Mouse (Mus musculus): Measurements from ENCODE around the gene Lgals4.
"Not testable (repeated sequence)": the region's sequence is repeated elsewhere in the genome, so short reads cannot be mapped to it uniquely, and the experiment has no call there.

The Lgals4 gene

DNA sequence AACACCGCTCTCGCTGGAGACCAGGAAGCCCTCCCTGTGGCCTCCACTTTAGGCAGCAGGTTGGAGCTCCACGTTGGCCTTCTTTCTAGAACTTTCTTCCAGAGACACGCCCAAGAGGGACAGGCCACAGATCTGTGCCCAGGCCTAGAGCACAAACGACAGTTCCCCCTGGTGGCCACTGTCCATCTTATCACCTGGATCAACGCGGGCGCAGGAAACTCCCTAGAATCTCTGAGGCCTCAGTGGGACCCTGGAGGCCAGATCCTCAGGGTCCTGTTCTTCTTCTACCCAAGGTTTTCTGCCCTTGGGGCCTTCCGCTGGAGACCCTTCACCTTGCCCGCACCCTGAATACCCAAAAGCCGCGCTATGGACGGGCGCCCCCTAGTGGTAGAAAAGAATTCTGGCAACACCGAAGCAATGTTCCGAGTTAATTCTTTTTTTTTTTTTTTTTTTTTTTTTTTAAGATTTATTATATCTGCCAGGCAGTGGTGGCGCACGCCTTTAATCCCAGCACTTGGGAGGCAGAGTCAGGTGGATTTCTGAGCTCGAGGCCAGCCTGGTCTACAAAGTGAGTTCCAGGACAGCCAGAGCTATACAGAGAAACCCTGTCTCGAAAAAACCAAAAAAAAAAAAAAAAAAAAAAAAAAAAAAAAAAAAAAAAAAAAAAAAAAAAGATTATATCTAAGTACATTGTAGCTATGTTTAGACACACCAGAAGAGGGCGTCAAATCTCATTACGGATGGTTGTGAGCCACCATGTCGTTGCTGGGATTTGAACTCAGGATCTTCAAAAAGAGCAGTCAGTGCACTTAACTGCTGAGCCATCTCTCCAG, 34.1 kb downstream of the Lgals4 start:
- DNase-seq: peak; percentile 86

DNA sequence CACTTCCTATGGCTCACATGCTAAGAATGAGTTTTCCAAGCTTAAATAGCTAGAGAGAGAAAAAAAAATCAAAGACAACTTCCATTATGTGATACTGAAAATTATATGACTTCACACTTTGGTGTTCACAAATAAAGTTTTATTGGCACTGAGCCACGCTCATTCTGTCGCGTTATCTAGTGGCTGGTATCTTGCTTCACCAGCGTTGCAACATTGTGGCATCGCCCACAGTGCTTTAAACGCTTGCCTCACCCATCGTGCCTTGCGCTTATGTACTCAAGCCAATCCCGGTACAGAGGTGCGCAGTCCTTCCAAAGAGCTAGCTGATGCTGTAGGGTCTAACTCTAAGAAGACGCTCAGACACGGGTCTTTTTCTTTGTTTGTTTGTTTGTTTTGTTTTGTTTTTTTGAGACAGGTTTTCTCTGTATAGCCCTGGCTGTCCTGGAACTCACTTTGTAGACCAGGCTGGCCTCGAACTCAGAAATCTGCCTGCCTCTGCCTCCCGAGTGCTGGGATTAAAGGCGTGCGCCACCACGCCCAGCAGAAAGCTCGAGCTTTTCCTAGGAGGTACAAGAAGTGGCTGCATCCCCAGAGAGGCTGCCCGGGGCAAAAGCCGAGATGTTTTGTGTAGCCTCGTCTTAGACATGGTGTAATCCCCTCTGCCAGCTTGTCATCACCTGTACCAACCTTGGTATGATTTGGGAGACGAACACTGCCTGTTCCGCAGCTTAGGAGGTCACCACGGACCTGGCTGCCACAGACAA, 37.4 kb downstream of the Lgals4 start:
- DNase-seq: no peak

DNA sequence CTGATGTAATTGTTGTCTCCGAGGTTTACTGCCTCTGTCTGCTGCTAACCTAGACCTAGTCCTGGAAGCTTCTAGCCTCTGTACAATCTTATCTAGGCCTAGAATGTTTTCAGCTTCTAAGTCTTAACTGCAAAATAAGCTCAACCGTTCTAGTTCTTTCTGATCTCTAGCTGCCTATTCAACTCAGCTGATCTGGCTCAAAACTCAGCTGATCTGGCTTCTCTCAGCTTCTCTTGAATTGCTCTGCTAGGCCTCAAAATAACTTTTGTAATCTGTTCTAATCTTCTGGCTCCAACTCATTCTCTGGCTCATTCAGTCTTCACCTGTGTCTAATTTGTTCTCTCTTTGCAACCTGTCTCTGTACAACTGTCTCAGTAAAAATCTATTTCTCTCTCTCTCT, 40.9 kb downstream of the Lgals4 start:
- no peak for DNase-seq

DNA sequence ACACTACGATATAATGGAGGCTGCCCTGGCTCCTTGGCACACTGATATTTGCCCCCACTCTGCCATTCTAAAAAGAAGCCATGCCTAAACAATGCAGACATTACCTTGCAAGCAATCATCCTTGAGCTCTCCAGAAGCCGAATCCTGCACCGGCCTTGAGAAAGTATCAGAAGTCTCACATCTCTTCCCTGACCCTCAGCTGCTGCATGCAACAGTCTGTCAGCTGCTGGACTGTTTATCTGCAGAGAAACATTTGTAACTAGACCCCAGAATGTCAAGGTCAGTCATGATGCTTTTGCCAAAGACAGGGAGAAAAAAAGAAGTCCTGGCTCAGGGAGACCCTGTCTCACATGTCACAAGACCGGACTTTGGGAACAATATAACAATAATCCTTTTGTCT, 42.4 kb downstream of the Lgals4 start:
- DNase-seq: no peak

DNA sequence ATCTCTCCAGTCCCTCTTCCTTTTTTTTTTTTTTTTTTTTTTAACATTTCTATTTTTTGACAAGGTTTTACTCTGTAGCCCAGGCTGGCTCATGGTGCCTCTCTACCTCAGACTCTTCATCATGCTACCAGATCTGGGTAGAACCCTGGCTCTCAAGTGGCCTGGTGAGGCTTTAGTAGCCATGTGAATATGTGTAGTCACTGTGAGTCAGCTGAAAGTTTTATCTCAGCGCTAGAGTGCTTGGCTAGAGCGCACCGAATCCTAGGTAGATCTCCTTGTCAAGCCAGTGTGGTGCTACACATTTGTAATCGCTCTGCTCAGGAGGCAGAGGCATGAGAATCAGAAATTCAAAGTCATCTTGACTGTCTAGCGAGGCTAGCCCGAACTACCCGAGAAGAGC, 43.5 kb downstream of the Lgals4 start:
- DNase-seq: no peak

DNA sequence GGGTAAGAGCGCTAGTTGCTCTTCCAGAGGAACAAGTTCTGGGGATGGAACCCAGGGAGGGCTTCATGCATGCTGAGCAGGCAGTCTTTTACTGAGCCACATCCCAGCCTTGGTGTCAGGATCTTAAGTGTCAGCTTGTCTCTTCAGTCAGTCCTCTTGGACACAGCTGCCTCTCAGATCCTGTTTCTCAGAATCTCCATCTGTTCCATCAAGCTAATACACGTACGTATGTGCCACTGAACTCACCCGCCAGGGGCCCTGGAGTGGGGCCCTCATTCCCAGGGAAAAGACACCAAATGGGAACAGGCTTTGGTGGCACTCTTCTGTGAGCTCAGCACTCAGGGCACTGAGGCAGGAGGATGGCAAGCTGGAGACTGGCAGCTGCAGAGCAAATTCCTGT, 44.2 kb downstream of the Lgals4 start:
- no peak for DNase-seq

DNA sequence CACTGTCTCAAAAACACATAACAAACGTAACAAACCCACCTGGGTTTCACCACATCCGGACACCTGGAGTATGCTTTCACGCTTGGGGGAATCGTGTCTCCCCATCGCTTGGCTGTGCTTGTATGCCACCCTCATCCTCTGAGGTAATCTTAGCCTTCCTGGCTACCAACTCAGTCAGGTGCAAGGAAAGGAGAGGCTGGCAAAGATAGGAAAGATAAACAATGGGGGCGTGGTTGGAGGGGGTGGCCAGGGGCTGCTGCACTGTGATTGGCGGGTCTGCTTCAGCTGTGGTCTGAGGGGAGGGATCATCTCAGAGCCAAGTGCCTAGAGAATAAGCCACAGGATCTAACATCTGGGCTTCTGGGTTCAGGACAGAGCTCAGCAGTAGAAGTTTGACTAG, 46.0 kb downstream of the Lgals4 start:
- no peak for DNase-seq

DNA sequence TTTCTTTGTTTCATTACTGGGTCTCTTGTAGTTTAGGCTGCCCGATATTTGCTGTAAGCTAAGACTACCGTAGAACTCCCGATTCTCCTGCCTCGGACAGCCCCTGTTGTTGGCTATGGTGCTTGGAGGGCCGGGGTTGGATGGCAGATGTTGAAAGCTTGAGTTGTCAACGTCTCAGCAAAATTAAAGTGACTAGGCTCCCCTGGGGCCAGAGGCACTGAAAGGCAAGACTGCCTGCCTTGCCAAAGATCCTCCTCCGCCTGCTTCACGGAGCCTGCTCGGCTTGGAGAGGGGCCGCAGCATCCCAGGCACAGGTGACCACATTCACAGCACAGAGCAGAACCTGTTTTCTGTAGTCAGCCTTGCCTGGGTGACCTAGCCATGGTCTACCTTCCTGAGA, 46.9 kb downstream of the Lgals4 start:
- no peak for DNase-seq

DNA sequence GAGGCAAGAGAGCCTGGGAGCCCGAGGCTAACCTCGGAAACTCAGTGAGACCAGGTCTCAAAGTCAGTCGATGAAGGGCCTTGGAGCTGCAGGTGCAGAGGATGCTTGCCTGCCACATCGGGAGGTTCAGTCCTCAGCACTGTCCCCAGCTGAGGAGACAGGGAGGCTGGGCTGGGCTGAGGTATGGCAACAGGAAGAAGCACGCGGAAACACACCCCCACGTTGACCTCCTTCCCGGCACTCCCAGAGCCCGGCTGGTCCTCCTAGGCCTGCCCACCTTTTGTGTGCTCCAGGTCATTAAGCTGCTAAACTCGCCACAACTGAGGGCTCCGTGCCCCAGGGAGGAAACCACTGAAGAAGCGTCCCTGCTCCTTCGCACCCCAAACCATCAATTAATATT, 47.5 kb downstream of the Lgals4 start, which contains the start of gene Capn12:
TSS of gene Capn12 (plus strand) at position 224 of the 400 bp plus-strand sequence.
- no peak for DNase-seq

DNA sequence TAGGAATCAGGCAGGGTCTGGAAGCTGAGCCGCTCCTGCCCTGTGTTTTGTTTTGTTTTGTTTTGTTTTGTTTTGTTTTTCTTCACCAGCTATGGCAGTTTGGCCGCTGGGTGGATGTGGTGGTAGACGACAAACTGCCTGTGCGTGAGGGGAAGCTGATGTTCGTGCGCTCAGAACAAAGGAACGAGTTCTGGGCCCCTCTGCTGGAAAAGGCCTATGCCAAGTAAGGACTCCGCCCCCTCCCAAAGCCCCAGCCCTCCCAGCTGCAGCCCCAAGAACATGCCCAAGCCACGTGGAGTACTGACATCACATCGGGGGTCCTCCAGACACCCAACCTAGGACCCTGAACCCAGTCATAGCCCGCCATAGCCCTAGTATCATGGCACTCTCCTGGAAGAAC, 49.4 kb downstream of the Lgals4 start:
- no peak for DNase-seq

DNA sequence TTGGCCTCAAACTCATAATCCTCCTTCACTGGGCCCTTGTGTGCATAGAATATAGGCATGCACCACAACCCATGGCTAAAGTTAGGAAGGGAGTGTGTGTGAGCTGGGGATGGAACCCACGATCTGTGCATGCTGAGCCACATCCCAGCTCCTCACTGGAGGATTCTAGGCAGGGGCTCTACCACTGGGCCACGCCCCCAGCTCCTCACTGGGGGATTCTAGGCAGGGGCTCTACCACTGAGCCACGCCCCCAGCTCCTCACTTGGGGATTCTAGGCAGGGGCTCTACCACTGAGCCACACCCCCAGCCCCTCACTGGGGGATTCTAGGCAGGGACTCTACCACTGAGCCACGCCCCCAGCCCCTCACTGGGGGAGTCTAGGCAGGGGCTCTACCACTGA, 50.0 kb downstream of the Lgals4 start:
- DNase-seq: not testable (repeated sequence)

DNA sequence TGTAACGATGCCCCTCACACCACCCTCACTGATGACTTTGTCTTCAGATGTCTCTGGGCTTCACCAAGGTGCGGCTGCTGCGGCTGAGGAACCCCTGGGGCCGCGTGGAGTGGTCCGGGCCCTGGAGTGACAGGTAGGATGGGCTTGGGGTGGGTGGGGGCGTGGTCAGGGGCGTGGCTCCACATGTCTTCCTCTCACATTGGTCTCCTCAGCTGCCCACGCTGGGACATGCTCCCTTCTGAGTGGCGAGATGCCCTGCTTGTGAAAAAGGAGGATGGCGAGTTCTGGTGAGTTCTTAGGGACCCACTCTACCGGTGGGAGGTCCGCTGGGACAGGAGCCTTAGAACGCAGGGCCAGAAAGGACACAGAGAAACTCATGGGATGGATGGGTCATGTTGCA, 52.8 kb downstream of the Lgals4 start:
- DNase-seq: no peak

DNA sequence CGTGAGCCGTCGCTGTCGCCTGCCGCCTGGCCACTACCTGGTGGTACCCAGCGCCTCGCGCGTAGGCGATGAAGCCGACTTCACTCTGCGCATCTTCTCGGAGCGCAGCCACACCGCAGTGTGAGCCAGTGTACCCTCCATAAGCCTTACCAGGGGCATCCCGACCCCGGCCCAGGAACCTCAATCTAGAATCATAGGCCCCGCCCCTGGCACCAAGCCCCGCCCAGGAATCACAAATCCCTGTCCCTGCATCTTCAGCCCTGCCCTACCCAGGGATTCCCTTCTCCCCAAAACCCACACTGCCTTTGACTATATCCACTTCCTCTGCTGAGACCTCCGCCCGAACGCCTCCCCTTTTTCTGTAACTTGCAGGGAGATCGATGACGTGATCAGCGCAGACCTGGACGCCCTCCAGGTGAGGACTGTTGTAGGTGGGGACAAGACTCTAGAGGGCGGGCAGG, 55.1 kb downstream of the Lgals4 start:
- DNase-seq: no peak

Data from kidney, postnatal 10 days (tissue).